Mouse (Mus musculus): Measurements from ENCODE around the gene Cldn34c2. TPM values are rescaled to one million over a fixed set of nuclear protein-coding genes. Genes with fewer than 3 reads are reported as not detected.
"Not testable (repeated sequence)": the region's sequence is repeated elsewhere in the genome, so short reads cannot be mapped to it uniquely, and the experiment has no call there.

The Cldn34c2 gene
- polyA plus RNA-seq (2015; fragmentation: Nextera tagmentation; extraction: Ambion mirVana) = not detected in 2 replicates

- not testable (repeated sequence) for DNase-seq (ENCODE audit: low spot score)
Observed at GRCm38 (mm10) chrX:123581400-123581799, at the start of gene Cldn34c2. TSS of gene Cldn34c2 (plus strand) at chrX:123581700.

- DNase-seq (ENCODE audit: low spot score) = not testable (repeated sequence)
Observed at GRCm38 (mm10) chrX:123551378-123551777, 30.1 kb upstream of the Cldn34c2 start.

- DNase-seq (ENCODE audit: low spot score) = not testable (repeated sequence)
Observed at GRCm38 (mm10) chrX:123612158-123612828, 30.8 kb downstream of the Cldn34c2 start.

Other genes starting within 250 kb of the Cldn34c2 start
- gene Gm17467, start 123.1 kb downstream of the Cldn34c2 start, polyA plus RNA-seq (2015; fragmentation: Nextera tagmentation; extraction: Ambion mirVana) = not detected in 2 replicates
- gene Cldn34c3, start 212.0 kb downstream of the Cldn34c2 start, polyA plus RNA-seq (2015; fragmentation: Nextera tagmentation; extraction: Ambion mirVana) = not detected in 2 replicates

All from thymus, postnatal 0 days (tissue).